Mouse (Mus musculus): Measurements from ENCODE around the gene Snph.
A peak's percentile ranks its signal among the peaks of the same experiment; 100 is the strongest.
"Not testable (repeated sequence)": the region's sequence is repeated elsewhere in the genome, so short reads cannot be mapped to it uniquely, and the experiment has no call there.

The Snph gene

DNA sequence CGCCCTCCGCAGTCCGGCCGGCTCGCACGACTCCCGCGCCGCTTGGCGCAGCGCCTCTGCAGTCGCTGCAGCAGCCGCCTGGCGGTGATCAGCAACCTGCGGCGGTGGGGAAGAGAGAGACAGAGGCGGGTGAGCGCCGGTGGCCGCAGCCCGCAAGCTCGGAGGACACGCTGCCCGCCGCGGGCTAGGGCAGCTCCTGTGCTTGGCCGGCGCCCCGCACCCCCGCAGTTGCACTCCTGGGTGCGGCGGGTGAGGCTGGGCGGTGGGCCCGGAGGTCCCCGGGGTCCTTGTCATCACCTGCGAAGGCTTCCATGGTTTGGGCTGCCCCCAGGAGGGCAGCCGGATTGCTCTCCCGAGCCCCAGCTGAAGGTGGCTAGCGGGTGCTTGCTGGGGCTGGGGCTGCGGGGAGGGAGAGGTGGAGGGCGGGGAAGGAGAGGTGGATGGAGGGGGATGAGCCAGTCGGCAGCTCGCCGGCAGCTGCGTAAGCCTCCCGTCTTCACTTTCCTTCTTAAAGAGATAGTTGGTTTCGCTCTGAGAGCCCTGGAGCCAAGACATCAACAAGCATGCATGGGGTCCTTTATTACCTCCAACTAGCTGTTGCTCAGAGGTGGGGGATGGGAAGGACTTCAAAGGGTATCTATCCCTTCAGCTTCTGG is at the start of gene Snph:
Snph (minus strand) TSS at position 435 of the 656 bp plus-strand sequence.
- DNase-seq (ENCODE audit: low read depth, low spot score) = peak; percentile 42

DNA sequence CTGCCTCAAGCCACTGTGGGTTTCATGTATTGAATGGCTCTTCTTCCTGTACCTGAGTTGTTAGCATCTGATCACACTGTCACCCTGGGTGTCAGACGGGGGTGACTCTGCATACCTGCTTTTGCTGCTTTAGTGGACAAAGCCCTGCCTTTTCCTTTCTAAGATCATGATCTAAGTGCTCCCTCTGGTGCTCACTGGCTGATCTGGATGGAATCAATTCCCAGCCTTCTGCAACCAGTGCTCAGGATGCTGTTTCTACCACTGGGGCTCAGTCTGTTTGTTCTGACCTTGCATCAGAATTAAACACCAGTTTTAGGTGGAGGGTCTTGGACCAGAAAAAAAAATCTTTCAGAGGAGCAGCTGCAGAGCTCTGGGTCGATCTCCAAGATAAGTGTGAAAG is 43.8 kb upstream of the Snph start:
- peak; percentile 8 for DNase-seq (ENCODE audit: low read depth, low spot score)

DNA sequence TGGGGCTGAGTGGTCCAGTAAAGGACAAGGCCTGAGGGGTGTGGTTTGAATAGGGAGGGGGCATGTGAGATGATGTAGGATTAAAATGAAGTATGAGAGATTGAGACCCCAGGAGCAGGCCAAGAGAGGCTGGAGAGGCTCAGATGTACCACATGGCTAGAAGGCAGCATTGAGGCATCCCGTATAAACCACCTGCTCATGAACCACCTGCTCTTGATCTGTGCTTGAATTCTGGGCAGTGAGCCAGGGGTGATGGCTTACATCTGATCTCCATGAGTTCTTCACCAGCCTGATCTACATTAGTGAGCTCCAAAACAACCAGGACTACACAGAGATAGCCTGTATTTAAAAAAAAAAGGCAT is 38.6 kb upstream of the Snph start:
- no peak for DNase-seq (ENCODE audit: low read depth, low spot score)

DNA sequence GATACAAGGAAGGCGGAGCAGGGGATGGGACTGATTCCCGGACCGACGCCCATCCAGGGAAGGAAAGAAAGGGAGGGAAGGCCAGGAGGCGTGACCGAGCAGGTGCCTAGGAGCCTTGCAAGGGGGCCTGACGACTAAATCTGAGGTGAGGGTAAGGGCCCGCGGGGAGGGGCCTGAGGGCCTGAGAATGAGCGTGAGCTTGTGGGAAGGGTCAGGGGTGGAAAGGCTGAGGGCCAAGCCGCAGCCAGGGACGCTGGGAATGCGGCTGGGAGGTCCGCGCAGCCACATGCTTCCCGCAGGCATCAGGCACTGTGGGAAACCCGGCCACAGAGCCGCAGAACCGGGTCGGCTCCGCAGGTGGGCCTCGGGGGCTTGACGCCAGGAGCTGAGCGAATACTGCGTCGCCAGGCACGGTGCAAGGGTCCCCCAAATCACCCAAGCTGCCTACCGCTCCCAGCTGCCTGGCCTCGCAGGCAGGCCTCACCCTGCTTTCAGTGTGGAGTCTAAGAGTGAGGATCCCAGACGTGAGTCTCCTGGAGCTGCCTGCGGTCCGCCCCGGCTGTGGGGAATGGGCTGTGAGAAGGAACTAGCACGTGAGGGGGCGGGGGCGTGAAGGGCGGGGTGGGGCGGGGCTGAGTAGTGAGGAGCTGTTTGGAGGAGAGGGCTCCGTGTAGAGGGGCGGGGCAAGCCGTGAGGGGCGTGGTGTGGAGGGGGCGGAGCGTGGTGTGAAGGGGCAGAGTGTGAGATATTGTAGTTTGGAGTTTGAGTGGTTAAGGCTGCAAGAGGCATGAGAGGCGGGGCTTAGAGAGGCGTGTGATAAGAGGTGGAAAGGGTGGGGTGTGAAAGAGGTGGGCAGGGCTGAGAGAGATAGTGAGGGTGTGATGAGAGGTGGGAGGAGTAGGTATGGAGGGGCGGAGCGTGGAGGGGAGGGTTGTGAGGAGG is 37.9 kb upstream of the Snph start:
- no peak for DNase-seq (ENCODE audit: low read depth, low spot score)

DNA sequence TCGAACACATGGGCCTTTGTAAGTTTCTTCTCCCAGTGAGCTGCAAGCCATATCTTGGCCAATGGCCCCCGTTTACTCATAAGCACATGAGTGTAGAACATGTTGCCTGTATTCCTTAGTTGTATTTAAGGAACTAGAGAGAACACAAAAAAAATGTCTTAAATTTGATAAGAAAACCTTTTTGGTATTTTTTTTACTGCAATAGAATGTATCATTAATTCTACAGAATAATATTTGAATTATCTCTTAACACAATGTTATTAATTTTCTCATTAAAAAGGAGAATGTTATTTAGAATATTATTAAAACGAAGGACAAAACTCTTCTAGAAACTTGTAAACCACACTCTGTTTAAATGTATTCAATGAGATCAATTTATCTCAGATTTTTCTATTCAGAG is 36.0 kb upstream of the Snph start, which contains the start of gene Rad21l:
Rad21l (minus strand) TSS at position 101 of the 400 bp plus-strand sequence.
- no peak for DNase-seq (ENCODE audit: low read depth, low spot score)

DNA sequence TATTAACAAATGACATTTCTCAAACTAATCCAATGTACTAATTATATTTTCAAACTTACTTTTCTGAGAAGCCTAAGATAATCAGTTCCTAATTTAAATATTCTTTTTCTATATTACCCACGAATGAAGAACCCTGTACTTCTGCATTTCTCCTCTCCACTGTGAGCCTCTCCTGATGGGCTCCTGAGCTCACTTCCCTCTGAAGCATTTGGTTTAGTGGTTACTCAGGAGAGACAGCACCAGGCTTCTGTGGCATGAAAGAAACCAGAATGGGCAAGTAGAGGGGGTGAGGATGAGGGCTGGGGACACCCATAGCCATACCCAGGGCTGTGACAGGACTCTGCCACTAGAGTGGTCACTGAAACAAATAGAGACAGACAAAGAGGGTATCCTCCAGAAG is 19.7 kb upstream of the Snph start:
- DNase-seq (ENCODE audit: low read depth, low spot score) = no peak

DNA sequence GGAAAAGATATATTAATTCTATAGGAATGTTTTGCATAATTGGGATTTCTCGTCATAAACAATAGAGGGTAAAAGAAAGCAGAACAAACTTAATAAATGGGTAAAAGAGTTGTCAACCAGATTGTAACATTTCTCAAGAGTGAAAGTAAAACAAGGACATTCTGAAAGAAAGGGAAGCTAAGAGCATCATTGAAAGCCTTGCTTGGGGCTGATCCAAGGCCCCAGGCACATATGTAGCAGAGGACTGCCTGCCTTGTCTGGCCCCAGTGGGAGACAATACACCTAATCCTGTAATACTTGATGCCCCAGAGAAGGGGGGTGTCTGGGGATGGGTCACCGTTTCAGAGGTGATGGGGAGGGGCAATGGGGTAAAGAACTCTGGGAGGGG is 3.6 kb upstream of the Snph start:
- no peak for DNase-seq (ENCODE audit: low read depth, low spot score)

DNA sequence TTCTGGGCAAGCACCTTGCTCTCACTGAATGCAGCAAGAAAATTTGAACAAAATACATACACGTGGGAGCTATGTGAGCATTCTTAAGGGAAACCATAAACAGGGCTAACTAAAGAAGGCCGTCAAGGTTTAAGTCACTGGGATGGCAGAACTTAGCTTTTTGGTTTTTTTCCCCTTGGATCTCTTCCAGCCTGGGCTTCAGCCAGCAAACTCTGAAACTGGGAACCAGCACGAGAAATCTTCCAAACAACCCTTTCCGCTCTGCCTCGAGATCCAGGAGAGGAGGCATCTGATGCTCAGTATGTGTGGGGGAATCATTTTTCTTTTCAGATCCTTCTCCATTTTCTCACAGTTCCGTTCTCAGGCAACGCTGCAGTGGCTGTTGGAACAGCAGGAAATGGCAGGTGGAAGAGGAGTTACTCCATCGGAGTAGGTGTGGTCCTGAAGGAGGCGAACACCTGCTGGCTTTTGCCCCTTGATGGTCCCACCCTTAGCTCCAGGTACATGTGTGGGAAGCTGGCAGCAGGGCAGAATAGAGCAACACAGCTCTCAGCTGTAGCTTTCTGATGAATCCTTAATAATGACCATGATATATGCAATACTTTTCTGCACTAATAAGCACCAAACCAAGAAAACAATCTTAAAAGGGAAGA is 3.1 kb upstream of the Snph start:
- DNase-seq (ENCODE audit: low read depth, low spot score) = no peak

DNA sequence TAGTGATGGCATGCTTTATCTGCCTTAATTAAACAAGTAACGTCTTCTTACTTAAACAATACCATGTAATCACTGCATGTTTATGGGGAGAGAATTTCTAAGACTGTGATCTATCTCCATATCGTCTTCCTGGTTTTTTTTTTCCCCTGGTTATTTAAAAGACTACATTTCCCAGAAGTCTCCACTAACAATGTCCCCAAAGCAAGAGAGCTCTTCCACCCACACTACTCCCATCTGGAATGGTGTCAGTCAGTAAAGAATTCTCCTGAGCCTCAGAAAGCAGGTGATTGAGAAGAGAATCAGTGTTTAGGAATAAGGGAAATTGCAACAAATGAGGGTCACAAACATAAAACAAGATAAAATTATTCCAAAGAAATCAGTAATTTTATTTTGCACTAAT is 2.5 kb upstream of the Snph start:
- no peak for DNase-seq (ENCODE audit: low read depth, low spot score)

DNA sequence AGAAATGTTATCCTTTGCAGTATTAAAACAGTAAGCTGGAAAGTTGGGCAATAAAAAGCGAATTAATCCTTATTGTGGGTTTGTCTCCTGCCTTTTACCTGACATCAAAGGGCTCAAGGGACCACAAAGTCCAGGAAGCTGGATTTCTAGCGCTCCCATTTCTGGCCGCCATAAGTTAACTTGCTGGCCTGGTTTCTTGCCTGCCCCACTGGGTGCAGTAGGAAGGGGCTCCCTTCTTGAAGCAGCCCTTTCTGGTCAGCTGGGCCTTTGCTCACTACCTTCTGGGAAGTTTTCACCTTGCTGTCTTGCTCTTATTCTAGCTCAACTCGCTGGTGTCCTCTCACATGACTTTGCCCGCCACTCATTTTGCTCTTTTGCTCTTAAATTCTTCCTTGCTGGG is 589 bp upstream of the Snph start:
- DNase-seq (ENCODE audit: low read depth, low spot score) = no peak

DNA sequence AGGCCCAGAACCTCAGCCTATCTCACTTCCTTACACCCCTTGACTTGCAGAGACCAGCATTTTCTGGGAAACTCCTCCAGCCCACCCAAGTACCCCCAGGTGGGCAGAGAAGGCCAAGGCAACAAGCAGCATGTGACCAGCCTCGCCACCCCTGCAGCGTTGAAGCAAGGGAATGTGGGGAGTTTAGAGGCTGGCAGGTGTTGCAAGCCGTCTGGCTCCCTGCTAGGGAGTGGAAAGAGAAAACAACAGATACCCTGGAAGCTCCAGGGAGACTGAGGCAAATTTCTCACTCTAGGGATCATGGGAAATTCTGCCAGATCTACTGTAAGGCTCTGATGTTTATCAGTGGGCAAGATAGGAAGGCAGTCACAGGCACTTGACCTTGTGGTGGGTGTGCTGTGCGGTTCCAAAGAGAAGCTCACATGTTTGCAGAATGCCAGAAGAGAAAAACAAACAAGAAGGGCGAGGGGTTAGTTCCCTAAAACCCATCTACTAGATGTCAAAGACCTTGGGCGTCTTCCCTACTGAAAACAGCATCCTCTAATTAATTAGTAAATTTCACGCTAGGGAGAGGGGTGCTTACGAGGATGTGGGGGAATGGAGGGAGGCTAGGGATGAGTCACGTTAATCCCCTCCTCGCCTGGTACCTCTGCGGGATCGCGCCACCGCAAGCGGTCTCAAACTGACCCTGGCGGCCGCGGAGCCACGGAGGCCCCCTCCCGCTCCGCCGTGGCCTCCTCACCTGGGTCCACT is 811 bp downstream of the Snph start:
- DNase-seq (ENCODE audit: low read depth, low spot score) = no peak

DNA sequence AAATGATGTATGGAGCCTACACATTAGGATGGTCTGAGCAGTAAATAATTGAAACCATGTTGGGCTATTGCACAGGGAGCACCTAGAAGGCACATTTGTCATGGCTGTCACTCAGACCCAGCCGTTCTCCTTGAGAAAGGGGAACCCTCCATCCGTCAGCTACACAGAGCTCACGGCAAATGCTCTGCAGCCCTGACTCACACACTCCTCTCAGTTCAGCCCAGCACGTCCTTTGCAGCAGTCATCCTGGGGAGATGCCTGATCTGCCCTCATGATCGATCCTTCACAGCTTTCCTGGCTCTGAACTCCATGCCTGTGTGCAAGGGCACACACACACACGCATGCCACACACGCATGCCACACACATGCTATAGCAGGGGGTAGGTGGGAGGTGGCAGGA is 3.1 kb downstream of the Snph start:
- no peak for DNase-seq (ENCODE audit: low read depth, low spot score)

DNA sequence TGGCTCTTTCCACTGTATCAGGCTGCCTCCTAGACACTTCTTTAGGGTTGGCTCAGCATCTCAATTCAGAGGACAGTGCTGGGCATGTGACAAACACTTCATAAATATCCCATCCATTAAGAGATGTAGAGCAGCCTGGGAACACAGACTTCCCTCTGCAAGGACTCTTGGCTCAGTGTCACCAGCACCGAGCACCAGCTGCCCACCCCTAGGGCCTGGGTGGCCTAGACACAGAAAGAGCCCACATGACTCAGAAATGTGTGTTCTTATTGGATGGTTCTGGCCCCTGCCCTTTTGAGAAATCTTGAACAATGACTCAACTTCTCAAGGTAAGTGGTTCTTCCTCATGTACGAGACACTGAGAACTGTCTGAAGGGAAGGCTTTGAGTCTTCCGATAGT is 4.4 kb downstream of the Snph start:
- DNase-seq (ENCODE audit: low read depth, low spot score) = no peak

DNA sequence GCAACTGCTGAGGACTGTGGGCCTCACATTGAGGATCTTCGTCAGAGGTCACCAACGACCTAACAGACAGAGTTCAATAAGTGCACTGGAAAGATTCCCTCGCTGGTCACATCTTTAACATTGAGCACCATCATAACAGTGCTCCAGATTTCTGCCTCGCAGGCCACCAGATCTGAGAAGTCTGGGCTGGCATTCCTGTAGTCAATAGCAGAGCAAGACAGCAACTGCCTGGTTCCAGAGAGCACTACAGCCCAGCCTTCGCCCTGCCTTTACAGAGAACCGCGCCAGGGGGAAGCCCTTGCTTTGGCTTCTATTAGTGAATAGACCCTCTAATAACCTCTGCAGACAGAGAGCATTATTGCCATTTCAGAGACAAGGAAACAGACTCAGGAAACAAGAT is 6.1 kb downstream of the Snph start:
- no peak for DNase-seq (ENCODE audit: low read depth, low spot score)

DNA sequence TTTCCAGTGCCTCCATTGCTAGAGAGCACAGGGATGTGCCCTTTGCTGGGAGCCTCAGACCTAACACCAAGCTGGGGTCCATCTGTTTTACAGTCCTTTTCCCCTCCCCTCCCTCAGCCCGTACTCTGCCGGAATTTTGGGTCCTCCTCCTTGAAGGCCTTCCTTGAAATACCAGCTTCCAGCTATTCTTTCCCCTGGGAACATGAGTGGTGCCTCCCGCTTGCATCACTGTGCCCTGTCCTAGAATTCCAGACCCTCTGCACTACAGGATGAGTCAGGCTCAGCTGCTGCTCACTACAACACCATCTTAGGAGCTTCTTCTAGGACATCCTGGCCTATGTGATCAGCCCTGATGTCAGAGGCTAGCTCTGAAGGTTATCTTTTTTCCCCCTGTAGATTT is 8.6 kb downstream of the Snph start:
- DNase-seq (ENCODE audit: low read depth, low spot score) = no peak

DNA sequence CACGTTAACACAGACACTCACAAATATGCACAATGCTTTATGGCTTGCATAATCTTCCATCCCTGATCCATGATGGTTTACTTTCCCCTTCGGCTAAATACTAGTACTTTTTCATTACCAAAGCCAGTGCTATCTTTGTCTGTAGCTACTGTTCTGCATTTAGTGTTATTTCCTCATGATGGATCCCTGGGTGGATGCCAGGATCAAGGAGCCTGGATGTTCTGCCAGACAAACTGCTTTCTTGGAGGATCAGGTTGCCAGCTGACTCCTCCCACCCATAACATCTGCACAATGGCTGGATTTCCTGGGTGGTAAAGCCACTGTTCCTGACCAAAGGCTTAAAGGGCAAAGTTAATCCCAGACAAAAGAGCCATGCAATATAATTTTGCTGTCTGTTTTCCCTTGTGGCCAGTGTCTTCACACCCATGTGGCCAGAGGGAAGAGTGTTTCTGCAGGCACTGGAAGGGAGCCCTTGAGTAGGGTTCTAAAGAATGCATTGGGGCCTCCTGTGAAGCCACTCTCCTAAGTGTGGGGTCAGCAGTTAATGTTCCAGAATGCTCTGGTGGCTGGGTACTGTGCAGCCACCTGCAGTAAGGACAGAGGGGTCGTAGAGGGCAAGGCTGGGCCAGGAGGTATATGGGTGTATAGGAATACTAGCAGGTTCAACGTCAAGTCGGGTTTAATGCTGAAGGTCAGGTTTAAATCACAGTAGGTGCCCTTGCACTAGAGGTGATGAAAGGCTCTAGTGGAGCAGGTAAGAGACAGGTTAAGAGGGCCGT is 15.7 kb downstream of the Snph start:
- no peak for DNase-seq (ENCODE audit: low read depth, low spot score)

DNA sequence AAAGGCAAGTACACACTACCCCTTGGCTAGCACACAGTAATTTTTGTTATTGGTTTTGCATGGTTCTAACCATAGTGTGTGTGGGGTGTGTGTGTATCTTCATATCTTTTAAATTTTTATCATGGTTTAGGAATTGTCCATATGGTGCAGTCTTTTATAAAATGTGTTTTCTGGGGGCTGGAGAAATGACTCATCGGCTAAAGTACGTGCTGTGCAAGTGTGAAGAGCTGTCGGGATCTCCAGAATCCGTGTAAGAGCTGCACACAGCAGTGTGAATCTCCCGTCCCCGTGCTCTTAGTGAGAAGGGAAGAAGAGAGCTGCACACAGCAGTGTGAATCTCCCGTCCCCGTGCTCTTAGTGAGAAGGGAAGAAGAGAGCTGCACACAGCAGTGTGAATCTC is 16.6 kb downstream of the Snph start:
- not testable (repeated sequence) for DNase-seq (ENCODE audit: low read depth, low spot score)

DNA sequence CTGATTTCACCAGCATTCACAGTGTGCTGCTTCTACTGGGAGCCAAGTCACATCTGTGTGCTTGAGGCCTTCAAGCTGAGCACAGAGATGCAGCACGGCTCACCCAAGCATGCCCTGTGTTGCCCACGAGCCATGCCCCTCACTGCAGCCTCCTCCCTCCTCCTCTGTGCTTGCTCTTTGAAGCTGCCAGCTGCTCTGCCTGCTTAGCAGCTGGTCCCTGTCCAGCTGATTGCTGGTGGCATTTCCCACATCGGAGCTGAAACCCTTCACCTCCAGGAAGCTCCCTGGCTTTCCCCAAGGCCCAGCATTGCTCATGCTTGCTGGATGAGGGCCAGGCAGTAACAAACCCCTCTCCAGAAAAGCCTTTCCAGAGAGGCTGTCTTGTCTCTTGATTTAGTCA is 22.4 kb downstream of the Snph start:
- no peak for DNase-seq (ENCODE audit: low read depth, low spot score)

DNA sequence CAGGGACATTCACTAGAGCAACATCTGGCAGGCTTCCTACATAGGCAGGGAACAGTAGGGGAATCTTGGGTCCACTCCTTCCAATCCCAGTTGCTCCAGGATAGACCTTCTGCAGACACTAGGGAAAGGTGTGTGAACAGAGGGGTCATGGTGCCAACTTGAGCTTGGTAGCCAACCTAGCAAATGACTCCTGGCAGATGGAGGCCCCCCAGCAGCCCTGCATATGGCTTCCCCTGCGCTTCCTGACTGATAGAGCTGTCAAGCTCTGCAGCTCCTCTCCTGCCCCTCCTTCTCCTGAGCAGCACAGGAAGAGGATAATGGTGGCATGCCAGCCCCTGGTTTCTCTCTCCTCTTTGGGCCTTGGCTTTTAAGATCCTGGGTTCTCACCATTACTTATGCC is 24.0 kb downstream of the Snph start:
- DNase-seq (ENCODE audit: low read depth, low spot score) = no peak

DNA sequence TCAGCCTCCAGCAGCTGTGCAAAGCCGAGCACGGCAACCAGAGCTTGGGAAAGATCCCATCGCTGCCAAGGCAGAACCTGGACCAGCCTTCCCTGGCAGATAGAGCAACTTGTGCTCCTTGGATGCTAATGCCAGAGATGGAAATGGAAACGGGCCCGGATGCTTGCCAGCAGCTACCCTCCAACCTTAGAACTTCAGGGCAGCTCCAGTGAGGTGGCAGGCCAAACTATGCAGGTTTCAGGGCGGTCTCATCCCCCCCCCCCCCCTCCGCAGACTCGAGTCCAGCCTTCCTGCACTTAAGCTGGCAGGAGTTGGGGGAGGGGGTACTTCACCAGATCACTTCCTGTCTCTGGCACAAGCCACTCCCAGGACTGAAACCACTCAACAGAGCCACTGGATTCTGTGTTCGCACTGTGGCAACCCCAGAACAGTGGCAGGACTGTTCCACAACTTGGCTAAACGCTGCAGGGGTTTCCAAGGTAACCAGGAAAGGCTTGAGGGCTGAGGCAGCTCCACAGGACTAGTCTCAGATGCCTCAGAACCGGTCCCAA is 26.9 kb downstream of the Snph start:
- no peak for DNase-seq (ENCODE audit: low read depth, low spot score)

DNA sequence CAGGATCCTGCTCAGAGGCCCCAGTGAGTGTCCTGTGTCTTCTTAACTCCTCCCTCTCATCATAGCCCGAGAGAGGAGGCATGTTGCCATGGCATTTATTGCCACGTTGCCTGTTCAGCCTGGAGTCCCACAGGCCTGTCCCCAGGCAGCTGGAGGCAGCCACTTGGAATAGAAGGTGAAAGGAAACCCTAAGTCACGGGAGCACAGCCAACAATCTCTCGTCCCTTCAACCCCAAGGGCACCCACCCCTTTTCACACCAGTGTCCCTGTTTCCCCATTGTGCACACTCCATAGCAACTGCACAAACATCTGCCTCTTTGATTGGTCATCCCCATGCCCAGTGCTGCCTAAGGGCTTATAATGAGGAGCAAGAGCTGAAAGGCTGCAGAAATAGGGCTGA is 28.8 kb downstream of the Snph start:
- no peak for DNase-seq (ENCODE audit: low read depth, low spot score)

Data from retina, adult 2 months (tissue).